Mouse (Mus musculus): ENCODE data around the gene Dguok. TPM values are rescaled to one million over a fixed set of nuclear protein-coding genes. Genes with fewer than 3 reads are reported as not detected.

The Dguok gene
- 27.6 TPM for polyA plus RNA-seq (2012; fragmentation: generic; extraction: Trizol)
- long read RNA-seq, experiment 1, transcript Dguok-201 (7 exons, 1,107 nt): major isoform, 39 of 56 reads
- long read RNA-seq, experiment 1, transcript Dguok-202 (6 exons, 1,007 nt): minor isoform, 6 of 56 reads
- long read RNA-seq, experiment 1, partial matches to known transcripts: 3 of 56 reads
- long read RNA-seq, experiment 1, other reads (novel, unspliced or antisense): 8 of 56 reads
- long read RNA-seq, experiment 2, transcript Dguok-201 (7 exons, 1,107 nt): major isoform, 10 of 21 reads
- long read RNA-seq, experiment 2, transcript Dguok-202 (6 exons, 1,007 nt): minor isoform, 5 of 21 reads
- long read RNA-seq, experiment 2, partial matches to known transcripts: 2 of 21 reads
- long read RNA-seq, experiment 2, other reads (novel, unspliced or antisense): 4 of 21 reads

DNA sequence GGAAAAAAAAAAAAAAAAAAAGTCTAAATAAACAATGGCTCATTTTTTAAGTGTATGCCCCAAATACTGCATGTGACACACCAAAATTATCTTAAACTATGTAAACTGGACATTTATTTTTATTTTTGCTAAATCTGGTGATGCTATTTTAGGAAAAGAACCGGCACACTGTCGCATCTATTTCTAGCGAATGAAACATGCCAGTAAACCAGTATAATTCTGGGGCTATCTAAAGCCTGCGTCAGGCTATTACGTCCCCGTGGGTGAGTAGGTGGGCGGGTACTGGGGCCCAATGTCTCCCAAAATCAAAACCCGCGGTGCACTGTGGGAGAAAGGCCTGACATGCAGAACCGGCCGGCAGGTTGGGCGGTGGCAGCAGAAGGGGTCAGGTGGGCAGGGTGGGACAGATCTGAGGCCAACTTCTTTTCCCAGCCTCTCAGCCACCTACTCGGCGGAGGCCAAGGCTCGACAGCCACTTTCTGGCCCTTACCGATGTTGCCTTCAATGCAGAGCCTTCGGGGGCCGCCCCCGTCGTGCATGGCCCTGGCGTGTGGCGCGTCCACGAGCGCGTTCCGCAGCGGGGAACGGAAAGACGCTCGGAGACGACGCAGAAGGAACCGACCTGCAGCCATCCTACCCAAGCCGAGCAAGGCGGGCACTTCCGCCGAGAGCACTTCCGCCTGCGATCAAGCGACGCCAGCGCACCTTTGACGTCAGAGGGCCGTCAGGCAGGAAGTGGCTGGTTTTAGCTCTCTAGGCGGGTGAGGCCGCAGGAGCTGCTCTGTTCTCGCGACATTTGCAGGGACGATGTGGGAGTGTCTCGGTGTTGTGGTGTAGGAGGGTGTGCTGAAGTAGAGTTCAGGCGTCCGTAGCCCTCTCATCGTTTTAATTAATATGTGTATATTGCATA, at the start of gene Dguok:
Gene Dguok, minus strand, starts transcription at position 712 of the 910 bp plus-strand sequence.
- TF ChIP-seq USF1 (IDR thresholded peaks at IDR 0.05; ENCODE audit: low read depth) (no peak), MYOD1 (IDR thresholded peaks at IDR 0.05; ENCODE audit: control insufficient read depth, insufficient read length, low read depth) (no peak), CTCF (IDR thresholded peaks at IDR 0.05; ENCODE audit: control insufficient read depth, insufficient read depth, insufficient read length) (no peak), MAX (IDR thresholded peaks at IDR 0.05) (peak; percentile 59), MYOG (IDR thresholded peaks at IDR 0.05; ENCODE audit: control insufficient read depth, extremely low read depth, insufficient read length) (no peak), CEBPB (IDR thresholded peaks at IDR 0.05; ENCODE audit: low read depth) (no peak)
- Histone ChIP-seq H3K79me2 (ENCODE audit: control insufficient read depth, insufficient read depth) (peaks cover 46% of the 10 kb centered on the region), H3K36me3 (ENCODE audit: control insufficient read depth, insufficient read depth) (no peaks in the 10 kb centered on the region), H3K4me3 (ENCODE audit: insufficient read depth, poor library complexity, severe bottlenecking) (peak within 1 kb of the TSS; percentile 60), H3K79me3 (ENCODE audit: low read depth) (peaks cover 6% of the 10 kb centered on the region), H3ac (ENCODE audit: control insufficient read depth, insufficient read length, low read depth) (peak within 1 kb of the TSS; percentile 93), H3K27me3 (ENCODE audit: control insufficient read depth, insufficient read depth, insufficient read length) (no peaks in the 10 kb centered on the region)

- Histone ChIP-seq H3K79me3 (ENCODE audit: low read depth) (no peaks in the 10 kb centered on the region), H3K4me3 (ENCODE audit: insufficient read depth, poor library complexity, severe bottlenecking) (no peak overlapping the region), H3K36me3 (ENCODE audit: control insufficient read depth, insufficient read depth) (peaks cover 21% of the 10 kb centered on the region), H3K27me3 (ENCODE audit: control insufficient read depth, insufficient read depth, insufficient read length) (no peaks in the 10 kb centered on the region), H3K79me2 (ENCODE audit: control insufficient read depth, insufficient read depth) (no peaks in the 10 kb centered on the region), H3ac (ENCODE audit: control insufficient read depth, insufficient read length, low read depth) (no peak overlapping the region)
- TF ChIP-seq MAX (IDR thresholded peaks at IDR 0.05) (no peak), MYOG (IDR thresholded peaks at IDR 0.05; ENCODE audit: control insufficient read depth, extremely low read depth, insufficient read length) (no peak), CTCF (IDR thresholded peaks at IDR 0.05; ENCODE audit: control insufficient read depth, insufficient read depth, insufficient read length) (no peak), CEBPB (IDR thresholded peaks at IDR 0.05; ENCODE audit: low read depth) (no peak), FOSL1 (IDR thresholded peaks at IDR 0.05; ENCODE audit: insufficient read depth, low read length, poor library complexity, severe bottlenecking) (no peak), USF1 (IDR thresholded peaks at IDR 0.05; ENCODE audit: low read depth) (no peak), MYOD1 (IDR thresholded peaks at IDR 0.05; ENCODE audit: control insufficient read depth, insufficient read length, low read depth) (no peak)
Observed at GRCm38 (mm10) chr6:83555972-83556371, 49.2 kb upstream of the Dguok start.

- TF ChIP-seq USF1 (IDR thresholded peaks at IDR 0.05; ENCODE audit: low read depth): no peak
- TF ChIP-seq CTCF (IDR thresholded peaks at IDR 0.05; ENCODE audit: control insufficient read depth, insufficient read depth, insufficient read length): no peak
- no peak for TF ChIP-seq FOSL1 (IDR thresholded peaks at IDR 0.05; ENCODE audit: insufficient read depth, low read length, poor library complexity, severe bottlenecking)
- TF ChIP-seq MAX (IDR thresholded peaks at IDR 0.05): no peak
- no peak for TF ChIP-seq MYOD1 (IDR thresholded peaks at IDR 0.05; ENCODE audit: control insufficient read depth, insufficient read length, low read depth)
- TF ChIP-seq CEBPB (IDR thresholded peaks at IDR 0.05; ENCODE audit: low read depth): no peak
- no peak for TF ChIP-seq MYOG (IDR thresholded peaks at IDR 0.05; ENCODE audit: control insufficient read depth, extremely low read depth, insufficient read length)
Observed at GRCm38 (mm10) chr6:83548346-83548745, 41.6 kb upstream of the Dguok start.

DNA sequence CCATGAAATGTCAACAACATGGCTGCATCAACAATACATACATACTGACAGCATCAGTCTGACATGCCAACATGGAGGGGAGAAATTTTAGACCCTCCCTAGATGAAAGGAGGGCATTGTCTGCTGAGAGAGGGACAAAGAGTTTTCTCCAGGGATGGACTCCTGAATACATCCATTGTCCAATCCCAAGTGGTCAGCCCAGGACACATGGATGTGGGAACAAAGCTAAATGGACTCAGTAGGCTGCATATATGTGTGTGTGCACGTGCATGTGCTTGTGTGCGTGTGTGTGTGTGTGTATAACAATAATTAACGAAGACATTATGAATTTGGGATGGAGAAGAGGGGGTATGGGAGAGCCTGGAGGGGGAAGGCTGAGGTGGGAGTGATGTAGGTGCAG, 39.0 kb upstream of the Dguok start:
- Histone ChIP-seq H3K79me3 (ENCODE audit: low read depth) (no peaks in the 10 kb centered on the region), H3ac (ENCODE audit: control insufficient read depth, insufficient read length, low read depth) (no peak overlapping the region), H3K4me3 (ENCODE audit: insufficient read depth, poor library complexity, severe bottlenecking) (no peak overlapping the region), H3K79me2 (ENCODE audit: control insufficient read depth, insufficient read depth) (no peaks in the 10 kb centered on the region), H3K36me3 (ENCODE audit: control insufficient read depth, insufficient read depth) (peaks cover 4% of the 10 kb centered on the region), H3K27me3 (ENCODE audit: control insufficient read depth, insufficient read depth, insufficient read length) (no peaks in the 10 kb centered on the region)
- TF ChIP-seq CTCF (IDR thresholded peaks at IDR 0.05; ENCODE audit: control insufficient read depth, insufficient read depth, insufficient read length): no peak
- TF ChIP-seq CEBPB (IDR thresholded peaks at IDR 0.05; ENCODE audit: low read depth): no peak
- no peak for TF ChIP-seq MAX (IDR thresholded peaks at IDR 0.05)
- TF ChIP-seq MYOG (IDR thresholded peaks at IDR 0.05; ENCODE audit: control insufficient read depth, extremely low read depth, insufficient read length): no peak
- no peak for TF ChIP-seq MYOD1 (IDR thresholded peaks at IDR 0.05; ENCODE audit: control insufficient read depth, insufficient read length, low read depth)
- no peak for TF ChIP-seq FOSL1 (IDR thresholded peaks at IDR 0.05; ENCODE audit: insufficient read depth, low read length, poor library complexity, severe bottlenecking)
- no peak for TF ChIP-seq USF1 (IDR thresholded peaks at IDR 0.05; ENCODE audit: low read depth)

More at GRCm38 (mm10) chr6:83548346-83548745, 41.6 kb upstream of the Dguok start:
- Histone ChIP-seq H3K27me3 (ENCODE audit: control insufficient read depth, insufficient read depth, insufficient read length) (no peaks in the 10 kb centered on the region), H3K79me3 (ENCODE audit: low read depth) (no peaks in the 10 kb centered on the region), H3K4me3 (ENCODE audit: insufficient read depth, poor library complexity, severe bottlenecking) (no peak overlapping the region), H3K36me3 (ENCODE audit: control insufficient read depth, insufficient read depth) (peaks cover 4% of the 10 kb centered on the region), H3K79me2 (ENCODE audit: control insufficient read depth, insufficient read depth) (no peaks in the 10 kb centered on the region), H3ac (ENCODE audit: control insufficient read depth, insufficient read length, low read depth) (no peak overlapping the region)

DNA sequence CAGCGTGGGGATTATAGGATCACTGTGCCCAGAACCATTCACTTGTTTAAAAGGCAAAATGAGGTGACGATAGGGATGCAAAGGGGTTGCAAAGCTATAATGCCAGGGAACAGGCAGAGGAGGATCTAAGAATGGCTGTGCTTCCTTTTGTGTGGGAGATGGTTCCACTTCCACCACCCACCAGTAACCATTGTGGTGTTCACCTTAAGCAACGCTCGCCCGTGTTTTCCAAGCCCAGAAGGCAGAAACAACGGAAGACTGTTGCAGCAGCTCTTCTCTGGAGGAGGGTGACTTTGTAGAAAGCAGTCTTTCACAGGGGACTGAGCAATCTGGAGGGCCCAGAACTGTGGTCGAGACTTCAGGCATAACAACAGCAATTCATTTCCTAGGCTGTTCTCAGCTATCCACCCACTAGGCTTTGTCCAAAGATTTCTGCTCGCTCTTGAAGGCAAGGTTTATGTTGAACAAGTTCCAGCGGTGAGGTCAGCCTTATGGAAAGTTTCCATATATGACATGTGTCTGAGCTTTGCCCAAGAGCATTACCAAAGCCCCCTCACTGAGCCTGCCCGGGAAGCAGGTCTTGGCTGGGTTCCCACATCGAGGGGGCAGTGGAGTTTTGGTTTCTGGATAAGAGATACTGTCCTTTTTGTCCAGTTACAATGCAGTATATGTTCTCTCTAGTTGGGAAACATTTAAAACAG, 35.1 kb upstream of the Dguok start:
- Histone ChIP-seq H3K27me3 (ENCODE audit: control insufficient read depth, insufficient read depth, insufficient read length) (no peaks in the 10 kb centered on the region), H3K4me3 (ENCODE audit: insufficient read depth, poor library complexity, severe bottlenecking) (no peak overlapping the region), H3K36me3 (ENCODE audit: control insufficient read depth, insufficient read depth) (peaks cover 4% of the 10 kb centered on the region), H3ac (ENCODE audit: control insufficient read depth, insufficient read length, low read depth) (no peak overlapping the region), H3K79me2 (ENCODE audit: control insufficient read depth, insufficient read depth) (no peaks in the 10 kb centered on the region), H3K79me3 (ENCODE audit: low read depth) (no peaks in the 10 kb centered on the region)
- no peak for TF ChIP-seq MAX (IDR thresholded peaks at IDR 0.05)
- no peak for TF ChIP-seq CTCF (IDR thresholded peaks at IDR 0.05; ENCODE audit: control insufficient read depth, insufficient read depth, insufficient read length)
- no peak for TF ChIP-seq FOSL1 (IDR thresholded peaks at IDR 0.05; ENCODE audit: insufficient read depth, low read length, poor library complexity, severe bottlenecking)
- TF ChIP-seq MYOD1 (IDR thresholded peaks at IDR 0.05; ENCODE audit: control insufficient read depth, insufficient read length, low read depth): no peak
- TF ChIP-seq USF1 (IDR thresholded peaks at IDR 0.05; ENCODE audit: low read depth): no peak
- TF ChIP-seq MYOG (IDR thresholded peaks at IDR 0.05; ENCODE audit: control insufficient read depth, extremely low read depth, insufficient read length): no peak
